Mouse (Mus musculus) stomach, embryonic 15.5 days (tissue): ENCODE measurements around the gene Odf4. TPM values are rescaled to one million over a fixed set of nuclear protein-coding genes. Genes with fewer than 3 reads are reported as not detected.
"Not testable (repeated sequence)": the region's sequence is repeated elsewhere in the genome, so short reads cannot be mapped to it uniquely, and the experiment has no call there.

Experiments used
- ATAC-seq: fragments of 200-750 bp; cut with Nextera tagmentation; 2 replicates; pipeline ENCODE4 v1.8.0; 2017; ENCODE audit warnings: low read depth, moderate number of reproducible peaks, moderate TSS enrichment; ENCODE audit not compliant: insufficient read depth, low FRiP score
- H3K27ac ChIP-seq: fragments of 300-500 bp; sonication (generic); 2 replicates; pipeline ENCODE4 v1.5.1; 2015; ENCODE audit warnings: mild to moderate bottlenecking, inconsistent platforms
- H3K27me3 ChIP-seq: fragments of 300-500 bp; sonication (generic); replicated peaks from 2 replicates; pipeline ENCODE4 v1.6.1; 2015; ENCODE audit warnings: inconsistent platforms
- H3K36me3 ChIP-seq: fragments of 300-500 bp; sonication (generic); 2 replicates; pipeline ENCODE4 v1.6.1; 2015; ENCODE audit warnings: inconsistent platforms
- H3K4me1 ChIP-seq: fragments of 300-500 bp; sonication (generic); 2 replicates; pipeline ENCODE4 v1.6.1; 2015; ENCODE audit warnings: inconsistent platforms
- H3K4me2 ChIP-seq: fragments of 300-500 bp; sonication (generic); 2 replicates; pipeline ENCODE4 v1.6.1; 2015; ENCODE audit warnings: mild to moderate bottlenecking, inconsistent platforms
- H3K4me3 ChIP-seq: fragments of 300-500 bp; sonication (generic); replicated peaks from 2 replicates; pipeline ENCODE4 v1.5.1; 2015; ENCODE audit warnings: inconsistent platforms
- H3K9ac ChIP-seq: fragments of 300-500 bp; sonication (generic); 2 replicates; pipeline ENCODE4 v1.6.1; 2015; ENCODE audit warnings: inconsistent platforms
- H3K9me3 ChIP-seq: fragments of 300-500 bp; sonication (generic); 2 replicates; pipeline ENCODE4 v1.6.1; 2016; ENCODE audit warnings: inconsistent platforms
- WGBS: fragments of 180-500 bp; shearing (Covaris S2); methylation state at CpG from one replicate; pipeline ENCODE4 v1.1.7; 2015; 5-methylcytosine and 5-hydroxymethylcytosine counted together
- polyA plus RNA-seq: library from polyadenylated mRNA; unstranded; fragments of >200 nt; fragmentation: Nextera tagmentation; extraction: Ambion mirVana; gene quantifications from 2 replicates; pipeline ENCODE4 v1.2.1, GENCODE M21; 2015

Gene Odf4
- polyA plus RNA-seq, 1 experiment from 2014 or later = not detected

GRCm38 (mm10) chr11:68962159-68962558 lies 35.3 kb upstream of the Odf4 start:
- H3K4me1 ChIP-seq, H3K4me2 ChIP-seq, H3K27ac ChIP-seq, H3K27me3 ChIP-seq, H3K9me3 ChIP-seq, ATAC-seq, H3K9ac ChIP-seq, H3K4me3 ChIP-seq, H3K36me3 ChIP-seq: not testable (repeated sequence)
- 17% methylated on average over 11 of the region's 11 CpGs for WGBS

- 61% methylated on average over 3 of the region's 3 CpGs for WGBS
- Histone ChIP-seq H3K4me3 (no peak overlapping the region), H3K9me3 (no peaks in the 10 kb centered on the region), H3K4me1 (no peaks in the 10 kb centered on the region), H3K27ac (no peak overlapping the region), H3K27me3 (no peaks in the 10 kb centered on the region), H3K36me3 (no peaks in the 10 kb centered on the region), H3K9ac (no peak overlapping the region), H3K4me2 (no peak overlapping the region)
- no peak for ATAC-seq
Measured at GRCm38 (mm10) chr11:68961596-68961995, 34.7 kb upstream of the Odf4 start.

DNA sequence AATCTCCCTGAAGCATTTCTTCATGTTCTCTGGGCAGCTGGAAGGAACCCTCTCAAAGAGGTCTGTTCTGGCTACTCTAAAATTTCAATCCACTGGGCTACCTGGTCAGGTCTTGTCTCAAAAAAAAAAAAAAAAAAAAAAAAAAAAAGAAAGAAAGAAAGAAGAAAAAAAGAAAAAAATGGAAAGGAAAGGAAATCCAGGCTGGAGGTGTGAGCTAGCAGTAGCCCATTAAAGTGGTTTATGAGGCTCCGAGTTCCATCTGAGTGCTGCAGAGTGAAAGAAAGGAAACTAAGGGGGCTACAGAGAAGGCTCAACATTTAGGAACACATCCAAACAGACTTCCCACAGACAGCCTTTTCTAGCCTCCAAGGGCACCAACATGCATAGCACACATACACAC lies 31.1 kb upstream of the Odf4 start:
- no peak for ATAC-seq
- no peaks in the 10 kb centered on the region for H3K9me3 ChIP-seq
- no peaks in the 10 kb centered on the region for H3K36me3 ChIP-seq
- H3K27ac ChIP-seq = no peak overlapping the region
- peaks cover 10% of the 10 kb centered on the region for H3K4me1 ChIP-seq
- no peak overlapping the region for H3K9ac ChIP-seq
- H3K4me2 ChIP-seq = no peak overlapping the region
- H3K4me3 ChIP-seq = no peak overlapping the region
- peaks cover 19% of the 10 kb centered on the region; the same call in 1 of the 2 replicates for H3K27me3 ChIP-seq
- WGBS = 81% methylated on average over 1 of the region's 1 CpGs

DNA sequence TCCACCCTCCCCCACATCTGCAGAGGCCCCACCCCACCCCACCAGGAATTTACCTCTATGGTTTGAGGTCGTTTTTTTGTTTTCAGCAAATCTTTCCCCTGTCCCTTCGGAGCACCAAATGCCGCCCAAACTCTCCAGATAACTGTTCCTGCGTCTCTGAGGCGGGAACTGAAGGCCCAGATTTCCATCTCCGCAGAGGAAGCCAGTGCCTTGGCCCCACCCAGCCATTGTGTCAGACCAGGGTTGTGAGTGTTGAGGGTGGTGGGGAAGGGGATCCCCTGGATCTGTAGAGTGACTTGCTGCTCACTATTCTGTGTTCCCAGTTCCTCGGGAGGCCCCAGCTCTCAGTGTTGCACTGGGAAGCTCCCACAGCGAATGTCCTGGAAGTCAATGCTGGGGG lies 30.4 kb upstream of the Odf4 start, which contains the start of gene Arhgef15:
Arhgef15 (minus strand) TSS at position 173 of the 400 bp plus-strand sequence.
- Histone ChIP-seq H3K9ac (no peak within 1 kb of the TSS), H3K36me3 (no peaks in the 10 kb centered on the region), H3K4me3 (peak within 1 kb of the TSS; percentile 16), H3K27me3 (peaks cover 19% of the 10 kb centered on the region; the same call in 1 of the 2 replicates), H3K9me3 (no peaks in the 10 kb centered on the region), H3K4me1 (peaks cover 10% of the 10 kb centered on the region), H3K4me2 (0 out of 2 replicates have a peak within 1 kb of the TSS, but pooled peaks have one; percentile 8), H3K27ac (peak within 1 kb of the TSS; percentile 51; the same call in 1 of the 2 replicates)
- WGBS = 46% methylated on average over 8 of the region's 8 CpGs
- ATAC-seq = no peak

GRCm38 (mm10) chr11:68956697-68957096 lies 29.8 kb upstream of the Odf4 start:
- Histone ChIP-seq H3K4me2 (no peak overlapping the region), H3K27ac (peak overlapping the region; percentile 51; the same call in 1 of the 2 replicates), H3K4me1 (peaks cover 10% of the 10 kb centered on the region), H3K36me3 (no peaks in the 10 kb centered on the region), H3K9me3 (no peaks in the 10 kb centered on the region), H3K9ac (no peak overlapping the region), H3K27me3 (peaks cover 19% of the 10 kb centered on the region; the same call in 1 of the 2 replicates), H3K4me3 (peak overlapping the region; percentile 16)
- 30% methylated on average over 13 of the region's 13 CpGs for WGBS
- ATAC-seq = no peak

DNA sequence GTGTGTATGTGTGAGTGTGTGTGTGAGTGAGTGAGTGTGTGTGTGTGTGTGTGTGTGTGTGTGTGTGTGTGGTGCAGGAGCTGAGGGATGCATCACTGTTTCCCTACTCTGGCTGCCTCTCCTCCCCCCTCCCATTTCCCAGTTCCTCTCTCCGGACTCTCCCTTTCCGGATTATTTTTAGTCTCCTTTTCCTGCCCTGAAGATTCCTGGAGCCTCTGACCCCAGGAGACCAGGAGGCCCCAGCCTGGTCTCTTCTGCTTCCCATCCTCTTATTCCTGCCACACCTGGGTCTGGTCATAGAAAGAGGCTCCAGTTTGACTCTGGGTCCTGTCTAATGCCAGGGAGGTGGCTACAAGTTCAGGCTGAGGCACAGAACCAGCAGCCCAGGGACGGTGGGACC lies 29.2 kb upstream of the Odf4 start:
- no peak for ATAC-seq
- Histone ChIP-seq H3K9ac (no peak overlapping the region), H3K27ac (peak overlapping the region; percentile 51; the same call in 1 of the 2 replicates), H3K27me3 (peaks cover 23% of the 10 kb centered on the region; the same call in 1 of the 2 replicates), H3K4me1 (peaks cover 10% of the 10 kb centered on the region), H3K36me3 (no peaks in the 10 kb centered on the region), H3K9me3 (no peaks in the 10 kb centered on the region), H3K4me3 (peak overlapping the region; percentile 16; the same call in 1 of the 2 replicates), H3K4me2 (0 out of 2 replicates have a peak overlapping the region, but pooled peaks have one; percentile 8)
- WGBS = 38% methylated on average over 3 of the region's 3 CpGs

GRCm38 (mm10) chr11:68955473-68955872 lies 28.6 kb upstream of the Odf4 start:
- WGBS = 62% methylated on average over 5 of the region's 5 CpGs
- Histone ChIP-seq H3K4me2 (peak overlapping the region; percentile 62; the same call in 1 of the 2 replicates), H3K27me3 (peaks cover 23% of the 10 kb centered on the region; the same call in 1 of the 2 replicates), H3K9me3 (no peaks in the 10 kb centered on the region), H3K4me1 (peaks cover 10% of the 10 kb centered on the region), H3K36me3 (no peaks in the 10 kb centered on the region), H3K9ac (no peak overlapping the region), H3K27ac (no peak overlapping the region), H3K4me3 (peak overlapping the region; percentile 35; the same call in 1 of the 2 replicates)
- 0 out of 2 replicates have a peak, but pooled peaks have one; percentile 21 for ATAC-seq

DNA sequence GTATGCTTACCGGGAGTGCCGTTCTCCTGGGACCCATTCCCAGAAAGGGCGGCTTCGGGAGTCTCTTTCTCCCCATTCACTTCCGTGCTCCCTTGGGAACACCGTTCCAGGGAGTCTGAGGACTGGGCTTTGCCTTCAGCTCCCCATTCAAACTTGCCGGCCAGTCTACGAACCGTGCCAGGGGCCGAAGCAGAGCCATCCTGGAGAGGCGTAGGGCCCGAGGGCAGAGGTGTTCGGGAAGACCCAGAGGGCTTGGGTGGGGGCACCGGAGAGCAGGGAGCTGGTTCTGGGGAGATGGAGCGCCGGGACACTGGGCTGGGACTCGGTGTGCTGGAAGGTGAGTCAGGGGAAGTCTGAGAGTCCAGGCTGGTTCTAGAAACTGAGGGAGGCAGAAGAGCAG lies 27.5 kb upstream of the Odf4 start:
- Histone ChIP-seq H3K4me3 (peak overlapping the region; percentile 35), H3K9ac (0 out of 2 replicates have a peak overlapping the region, but pooled peaks have one; percentile 9)
- 4% methylated on average over 17 of the region's 17 CpGs for WGBS

GRCm38 (mm10) chr11:68953903-68954302 lies 27.0 kb upstream of the Odf4 start:
- Histone ChIP-seq H3K4me2 (peak overlapping the region; percentile 62), H3K9me3 (no peaks in the 10 kb centered on the region), H3K9ac (no peak overlapping the region), H3K36me3 (no peaks in the 10 kb centered on the region), H3K4me3 (peak overlapping the region; percentile 35), H3K4me1 (peaks cover 10% of the 10 kb centered on the region), H3K27ac (no peak overlapping the region), H3K27me3 (peaks cover 23% of the 10 kb centered on the region; the same call in 1 of the 2 replicates)
- ATAC-seq = no peak
- WGBS = 14% methylated on average over 13 of the region's 13 CpGs

More for the DNA sequence above, 27.5 kb upstream of the Odf4 start:
- H3K36me3 ChIP-seq = no peaks in the 10 kb centered on the region
- H3K27ac ChIP-seq = no peak overlapping the region
- no peak for ATAC-seq
- no peaks in the 10 kb centered on the region for H3K9me3 ChIP-seq
- H3K4me2 ChIP-seq = peak overlapping the region; percentile 62
- peaks cover 10% of the 10 kb centered on the region for H3K4me1 ChIP-seq
- peaks cover 23% of the 10 kb centered on the region; the same call in 1 of the 2 replicates for H3K27me3 ChIP-seq

GRCm38 (mm10) chr11:68947542-68947993 lies 20.7 kb upstream of the Odf4 start:
- Histone ChIP-seq H3K4me3 (no peak overlapping the region; the same call in 1 of the 2 replicates), H3K9me3 (no peaks in the 10 kb centered on the region), H3K9ac (no peak overlapping the region), H3K27ac (peak overlapping the region; percentile 31; the same call in 1 of the 2 replicates), H3K27me3 (0 out of 2 replicates have a peak, but pooled peaks cover 12% of the 10 kb centered on the region), H3K4me2 (peak overlapping the region; percentile 41), H3K4me1 (0 out of 2 replicates have a peak, but pooled peaks cover 5% of the 10 kb centered on the region), H3K36me3 (peaks cover 3% of the 10 kb centered on the region; the same call in 1 of the 2 replicates)
- 14% methylated on average over 12 of the region's 12 CpGs for WGBS
- ATAC-seq = no peak

GRCm38 (mm10) chr11:68946806-68947440 lies 20.0 kb upstream of the Odf4 start:
- peak overlapping the region; percentile 23 for H3K4me3 ChIP-seq

DNA sequence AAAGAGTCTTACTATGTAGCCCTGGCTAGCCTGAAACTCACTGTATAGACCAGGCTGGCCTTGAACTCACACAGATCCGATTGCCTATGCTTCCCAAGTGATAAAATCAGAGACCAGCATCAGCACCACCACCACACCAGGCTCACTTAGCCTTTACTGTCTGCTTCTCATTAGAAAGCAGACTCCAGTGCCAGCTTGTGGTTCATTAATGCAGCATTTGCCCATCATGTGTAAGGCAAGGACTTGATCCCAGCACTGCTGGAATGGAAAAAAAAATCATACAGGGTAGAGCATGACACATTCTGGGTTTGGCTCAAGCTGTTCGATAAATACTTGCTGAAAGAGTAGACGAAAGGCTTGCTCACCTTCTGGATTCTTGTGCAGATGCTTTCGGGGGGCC lies 19.1 kb upstream of the Odf4 start:
- Histone ChIP-seq H3K9me3 (no peaks in the 10 kb centered on the region), H3K36me3 (peaks cover 3% of the 10 kb centered on the region; the same call in 1 of the 2 replicates), H3K9ac (no peak overlapping the region), H3K4me2 (no peak overlapping the region), H3K27me3 (0 out of 2 replicates have a peak, but pooled peaks cover 8% of the 10 kb centered on the region), H3K27ac (no peak overlapping the region), H3K4me3 (no peak overlapping the region), H3K4me1 (0 out of 2 replicates have a peak, but pooled peaks cover 5% of the 10 kb centered on the region)
- no peak for ATAC-seq
- 79% methylated on average over 4 of the region's 4 CpGs for WGBS

More at GRCm38 (mm10) chr11:68946806-68947440, 20.0 kb upstream of the Odf4 start:
- ATAC-seq = peak; percentile 19; the same call in 1 of the 2 replicates
- peak overlapping the region; percentile 46 for H3K4me2 ChIP-seq
- peaks cover 3% of the 10 kb centered on the region; the same call in 1 of the 2 replicates for H3K36me3 ChIP-seq
- WGBS = 17% methylated on average over 13 of the region's 16 CpGs
- H3K9me3 ChIP-seq = no peaks in the 10 kb centered on the region
- no peak overlapping the region for H3K9ac ChIP-seq
- no peak overlapping the region for H3K27ac ChIP-seq
- H3K27me3 ChIP-seq = 0 out of 2 replicates have a peak, but pooled peaks cover 12% of the 10 kb centered on the region
- 0 out of 2 replicates have a peak, but pooled peaks cover 5% of the 10 kb centered on the region for H3K4me1 ChIP-seq
